Comparison of ENCODE assay signal across 8 mouse cellular contexts in genomic region chr19:14635213-14635928, GRCm38 (mm10). TPM values are rescaled to one million over a fixed set of nuclear protein-coding genes. Genes with fewer than 3 reads are reported as not detected.
A peak's percentile ranks its signal among the peaks of the same experiment; 100 is the strongest.
DNase-seq lines count a peak whose midpoint lies in the region; ATAC-seq and TF ChIP-seq lines count a peak whose summit lies in the region.

No protein-coding gene starts in this region.

- TF ChIP-seq CTCF in bone marrow macrophage, adult 2 months (IDR thresholded peaks at IDR 0.05; ENCODE audit: low read depth, low read length), result no peak

- TF ChIP-seq POLR2A in bone marrow macrophage, adult 2 months (IDR thresholded peaks at IDR 0.05; ENCODE audit: borderline replicate concordance, low read depth, low read length), result no peak

- peaks cover 10% of the 10 kb centered on the region for H3K4me1 ChIP-seq in bone marrow macrophage, adult 2 months (ENCODE audit: control insufficient read depth, insufficient read depth, low read length)
- no peaks in the 10 kb centered on the region; the same call in 1 of the 2 replicates for H3K4me1 ChIP-seq in heart, embryonic 16.5 days (ENCODE audit: control insufficient read depth, insufficient read depth, low read length)
- peaks cover 15% of the 10 kb centered on the region for H3K4me1 ChIP-seq in liver, embryonic 13.5 days (replicated peaks)
- peaks cover 13% of the 10 kb centered on the region for H3K4me1 ChIP-seq in forebrain, embryonic 10.5 days

- 38% methylated on average over 10 of the region's 10 CpGs for WGBS in heart, embryonic 16.5 days
- 15% methylated on average over 10 of the region's 10 CpGs for WGBS in liver, embryonic 13.5 days (ENCODE audit: insufficient replicate concordance)
- WGBS in forebrain, embryonic 10.5 days, result 50% methylated on average over 10 of the region's 10 CpGs

- H3K27me3 ChIP-seq in heart, embryonic 16.5 days (ENCODE audit: control insufficient read depth, insufficient read depth, low read length), result no peaks in the 10 kb centered on the region
- no peaks in the 10 kb centered on the region for H3K27me3 ChIP-seq in liver, embryonic 13.5 days
- no peaks in the 10 kb centered on the region; the same call in 1 of the 2 replicates for H3K27me3 ChIP-seq in forebrain, embryonic 10.5 days (ENCODE audit: poor library complexity, severe bottlenecking)

- DNase-seq in left cerebral cortex, postnatal 4 days, result peak; percentile 6
- no peak for DNase-seq in left cerebral cortex, adult 9 months (ENCODE audit: low spot score in 2 of 2)
- DNase-seq in liver, embryonic 13.5 days, result no peak
- no peak for DNase-seq in layer of hippocampus, adult 11-12 months (ENCODE audit: low spot score)
- no peak for DNase-seq in forebrain, embryonic 10.5 days (ENCODE audit: extremely low spot score, low spot score)

- H3K36me3 ChIP-seq in heart, embryonic 16.5 days (ENCODE audit: control insufficient read depth, insufficient read depth), result no peaks in the 10 kb centered on the region
- no peaks in the 10 kb centered on the region for H3K36me3 ChIP-seq in liver, embryonic 13.5 days
- no peaks in the 10 kb centered on the region for H3K36me3 ChIP-seq in forebrain, embryonic 10.5 days (replicated peaks)

- peak overlapping the region; percentile 22; the same call in 1 of the 2 replicates for H3K4me3 ChIP-seq in bone marrow macrophage, adult 2 months (ENCODE audit: insufficient read depth, low read length)
- 0 out of 2 replicates have a peak overlapping the region, but pooled peaks have one; percentile 4 for H3K4me3 ChIP-seq in heart, embryonic 16.5 days (ENCODE audit: low read length)
- no peak overlapping the region for H3K4me3 ChIP-seq in liver, embryonic 13.5 days (replicated peaks)
- no peak overlapping the region for H3K4me3 ChIP-seq in forebrain, embryonic 10.5 days

- ATAC-seq in heart, embryonic 16.5 days (replicated peaks; ENCODE audit: extremely low read depth, insufficient read depth, low FRiP score), result peak; percentile 60; the same call in 1 of the 2 replicates
- ATAC-seq in liver, embryonic 13.5 days (ENCODE audit: low read depth), result peak; percentile 61
- ATAC-seq in cerebellum, adult (ENCODE audit: insufficient number of reproducible peaks, low FRiP score, low TSS enrichment), result no peak

- H3K4me2 ChIP-seq in heart, embryonic 16.5 days (ENCODE audit: low read depth, low read length), result peak overlapping the region; percentile 18; the same call in 1 of the 2 replicates
- peak overlapping the region; percentile 28 for H3K4me2 ChIP-seq in liver, embryonic 13.5 days

- intact Hi-C loops in left cerebral cortex, postnatal 4 days (cut with DNase I), result no loop called here

- no peaks in the 10 kb centered on the region for H3K9me3 ChIP-seq in heart, embryonic 16.5 days (replicated peaks; ENCODE audit: control insufficient read depth, low read length)
- no peaks in the 10 kb centered on the region for H3K9me3 ChIP-seq in liver, embryonic 13.5 days (replicated peaks)
- H3K9me3 ChIP-seq in forebrain, embryonic 10.5 days, result peaks cover 8% of the 10 kb centered on the region; the same call in 1 of the 2 replicates

- peak overlapping the region; percentile 83 for H3K27ac ChIP-seq in bone marrow macrophage, adult 2 months (ENCODE audit: insufficient read depth, low read depth, low read length)
- H3K27ac ChIP-seq in heart, embryonic 16.5 days (ENCODE audit: low read length), result peak overlapping the region; percentile 9; the same call in 1 of the 2 replicates
- H3K27ac ChIP-seq in liver, embryonic 13.5 days, result peak overlapping the region; percentile 59
- no peak overlapping the region for H3K27ac ChIP-seq in forebrain, embryonic 10.5 days

- no peak overlapping the region for H3K9ac ChIP-seq in heart, embryonic 16.5 days (ENCODE audit: low read length)
- H3K9ac ChIP-seq in liver, embryonic 13.5 days, result no peak overlapping the region

RNA-seq across cellular contexts. Expression of gene Tle4, which starts 37.5 kb away (rescaled TPM):
- total RNA-seq in left cerebral cortex, postnatal 4 days (2021), result 10 to 100 TPM; 61.1 to 63.0 TPM
- polyA plus RNA-seq in bone marrow macrophage, adult 2 months (2012; ENCODE audit: insufficient read depth, insufficient read length, missing spikeins), result 28.5 and 29.8 TPM in 2 replicates
- polyA plus RNA-seq in heart, embryonic 16.5 days (2015; fragmentation: Nextera tagmentation; extraction: Ambion mirVana), result 6.0 and 6.2 TPM in 2 replicates
- polyA plus RNA-seq in liver, embryonic 13.5 days (2015; fragmentation: Nextera tagmentation; extraction: Ambion mirVana), result 4.5 and 4.7 TPM in 2 replicates
- 24.1 and 24.5 TPM in 2 replicates for polyA plus RNA-seq in forebrain, embryonic 10.5 days (2016; fragmentation: Nextera tagmentation; extraction: Ambion mirVana)

Comparison
In these comparisons a context has a peak if more than half of its experiments do, and no peak if none do; other contexts are left out.
1. H3K4me3 ChIP-seq: peak in bone marrow macrophage, adult 2 months (single experiment) and heart, embryonic 16.5 days (single experiment); none in liver, embryonic 13.5 days (single experiment) and forebrain, embryonic 10.5 days (single experiment).